Mouse (Mus musculus) kidney, adult 2 months (tissue): ENCODE measurements at regions not wholly inside any gene's neighbourhood (a gene's known extent, or its start where the extent isn't known, plus 50 kb on each side); places are given as distances from the start of the nearest gene placed in this dataset.

Experiments used
- CTCF ChIP-seq: fragments of 200-500 bp; conservative IDR thresholded peaks from 2 replicates; pipeline ENCODE4 v1.5.1; 2011; ENCODE audit warnings: low read depth, mild to moderate bottlenecking, control low read depth, low read length, moderate library complexity, mixed read lengths; ENCODE audit not compliant: insufficient read depth, insufficient read length
- POLR2A ChIP-seq: fragments of 200-500 bp; IDR thresholded peaks from one replicate; pipeline ENCODE4 v1.6.1; 2011; ENCODE audit warnings: low read depth, low read length, control low read depth

DNA sequence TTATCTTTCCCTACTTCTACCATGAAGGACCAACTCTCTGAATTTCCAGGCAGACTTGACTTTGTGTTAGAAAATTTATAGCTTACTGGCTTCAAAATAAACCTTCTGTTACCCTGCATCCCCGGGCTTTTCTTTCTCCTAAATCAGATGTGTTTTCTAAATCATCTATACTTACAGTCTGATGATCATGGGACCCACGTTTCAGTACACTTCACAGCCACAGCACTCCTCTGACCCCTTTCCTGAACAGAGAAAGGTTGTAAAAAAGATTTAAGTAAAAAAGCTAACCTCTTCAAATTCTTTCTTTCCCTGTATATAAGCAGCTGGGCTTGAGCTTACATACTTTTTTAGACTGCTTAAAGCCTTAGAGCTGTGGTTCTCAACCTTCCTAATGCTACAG is 783.5 kb downstream of the Cypt12 start:
- TF ChIP-seq CTCF, result no peak
- TF ChIP-seq POLR2A, result no peak
